Mouse (Mus musculus) testis, postnatal 14 days (tissue): ENCODE measurements at regions not wholly inside any gene's neighbourhood (a gene's known extent, or its start where the extent isn't known, plus 50 kb on each side); places are given as distances from the start of the nearest gene placed in this dataset.

Source experiments
- DNase-seq: peaks from one replicate; pipeline ENCODE4 v3.0.0; 2021; ENCODE audit warnings: low spot score

GRCm38 (mm10) chr8:126808496-126808895, 137.1 kb downstream of the Tomm20 start:
- no peak for DNase-seq

- peak; percentile 54 for DNase-seq
These were observed 138.4 kb downstream of the Tomm20 start for GRCm38 (mm10) chr8:126807171-126807768.

DNA sequence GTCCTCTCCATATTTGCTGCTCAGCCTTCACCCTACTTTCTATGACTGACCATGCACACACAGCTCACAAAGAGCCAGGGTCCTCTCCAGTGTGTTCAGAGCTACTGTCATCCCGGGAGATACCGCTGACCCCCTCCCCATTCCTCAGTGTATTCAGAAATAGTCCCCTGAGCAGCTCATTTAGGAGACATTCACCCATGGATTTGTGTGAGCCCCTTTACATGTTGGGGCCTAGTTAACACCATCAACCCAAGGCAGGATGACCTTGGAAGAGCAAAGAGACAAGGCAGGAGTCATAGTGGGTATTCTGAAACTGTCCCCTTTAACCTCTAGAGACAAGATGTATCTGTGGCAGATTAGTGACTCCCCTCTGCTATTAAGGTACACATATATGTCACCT, 139.1 kb downstream of the Tomm20 start:
- DNase-seq = no peak

DNA sequence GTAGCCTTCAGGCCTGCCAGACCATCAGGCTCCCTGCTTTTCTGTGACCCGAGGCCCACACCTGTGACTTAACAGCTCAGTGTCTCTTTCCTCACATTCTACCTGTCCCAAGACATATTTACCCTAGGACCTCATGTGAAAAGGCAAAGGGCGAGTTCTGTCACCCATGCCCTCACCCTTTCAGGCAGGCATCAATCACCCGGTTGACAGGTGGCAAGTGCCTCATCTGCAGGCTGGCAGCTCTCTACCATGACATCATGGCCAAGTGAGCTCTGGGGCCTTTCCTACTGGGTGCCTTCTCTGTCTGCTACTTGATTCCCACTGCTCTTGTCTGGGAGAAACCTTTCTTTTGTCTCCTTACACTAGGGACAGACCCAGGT, 139.5 kb downstream of the Tomm20 start:
- DNase-seq = no peak

GRCm38 (mm10) chr8:126805365-126806180, 140.1 kb downstream of the Tomm20 start:
- DNase-seq = no peak

GRCm38 (mm10) chr8:126804115-126804514, 141.5 kb downstream of the Tomm20 start:
- no peak for DNase-seq

DNA sequence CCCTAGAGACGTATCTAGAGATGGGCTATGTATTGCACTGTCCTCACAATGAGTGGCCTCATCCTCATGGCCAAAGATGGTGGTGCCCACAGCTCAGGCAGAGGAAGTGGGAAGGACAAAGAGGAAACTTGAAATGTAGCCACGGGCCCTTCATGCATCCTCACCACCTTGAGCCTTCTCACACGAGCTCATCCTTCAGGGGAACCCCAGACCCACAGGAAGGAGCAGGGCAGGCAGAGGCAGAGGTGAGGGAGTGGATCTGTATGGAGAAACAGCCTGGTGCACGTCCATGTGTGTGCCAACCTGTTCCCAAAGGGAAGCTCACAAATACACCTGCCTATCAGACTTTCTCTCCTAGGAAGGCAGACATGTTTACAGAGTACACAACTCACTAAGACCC, 143.0 kb downstream of the Tomm20 start:
- no peak for DNase-seq

GRCm38 (mm10) chr8:126800976-126801375, 144.7 kb downstream of the Tomm20 start:
- no peak for DNase-seq

GRCm38 (mm10) chr8:126797571-126798334, 147.9 kb downstream of the Tomm20 start:
- DNase-seq = no peak

GRCm38 (mm10) chr8:126793657-126794056, 152.0 kb downstream of the Tomm20 start:
- DNase-seq = no peak

DNA sequence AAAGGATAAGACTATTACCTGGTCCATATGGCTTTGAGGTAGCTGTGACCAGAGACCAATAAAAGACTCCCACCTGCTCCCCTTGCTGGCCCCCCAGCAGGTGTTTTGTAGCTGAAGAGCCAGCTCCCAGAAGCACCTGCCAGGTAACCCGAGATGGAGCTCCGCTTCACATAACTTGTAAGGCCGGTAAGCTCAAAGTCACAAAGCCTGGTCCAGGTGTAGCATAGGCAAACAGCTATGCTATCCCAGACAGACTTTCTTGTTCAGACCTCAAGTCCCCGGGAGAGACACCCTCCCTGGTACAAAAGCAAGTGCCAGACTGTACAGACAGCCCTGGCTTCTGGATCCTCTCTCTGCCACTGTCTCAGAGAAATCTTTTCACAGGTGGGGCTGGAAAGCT, 154.6 kb downstream of the Tomm20 start:
- no peak for DNase-seq

- no peak for DNase-seq
These were observed 155.4 kb downstream of the Tomm20 start for GRCm38 (mm10) chr8:126790214-126790613.

- DNase-seq = peak; percentile 69
These were observed 156.6 kb downstream of the Tomm20 start for GRCm38 (mm10) chr8:126789076-126789475.

DNA sequence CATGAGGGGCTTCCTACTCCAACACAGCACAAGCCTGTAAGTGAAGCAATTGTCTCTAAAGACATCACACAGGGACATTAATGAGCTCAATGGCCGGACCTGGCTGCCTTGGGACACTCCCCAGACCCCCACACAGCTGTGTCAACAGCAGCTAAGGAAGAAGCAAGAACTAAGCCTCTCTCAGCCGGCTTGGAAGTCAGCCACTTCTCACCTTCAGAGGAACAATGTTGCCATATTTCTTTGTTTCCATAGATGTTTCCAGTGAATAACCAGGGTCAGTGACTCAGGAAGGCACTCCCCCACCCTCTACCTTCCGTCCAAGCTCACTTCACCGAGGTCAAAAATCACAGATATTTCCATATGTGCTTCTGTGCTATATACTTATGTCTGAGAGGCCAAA, 157.0 kb downstream of the Tomm20 start:
- peak; percentile 53 for DNase-seq

DNA sequence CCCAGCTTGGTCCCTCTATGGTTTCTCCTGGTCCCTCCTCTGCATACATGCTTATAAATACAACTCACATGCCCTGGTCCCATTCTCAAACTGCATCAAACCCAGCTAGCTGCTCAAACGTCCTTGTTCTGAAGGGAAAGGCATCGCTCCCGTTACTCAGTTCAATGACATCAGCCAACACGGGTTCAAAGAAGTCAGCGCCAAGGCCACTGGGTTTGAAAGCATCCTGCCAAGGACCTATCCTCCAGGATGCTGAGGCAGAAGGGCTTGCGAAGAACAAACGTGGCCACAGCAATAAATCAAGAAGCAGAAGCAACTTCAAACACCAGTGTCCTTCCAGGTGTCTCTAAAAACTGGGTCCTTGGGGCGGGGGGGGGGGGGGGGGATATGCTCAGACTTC, 158.2 kb downstream of the Tomm20 start:
- DNase-seq = no peak

GRCm38 (mm10) chr8:126785211-126785610, 160.4 kb downstream of the Tomm20 start:
- DNase-seq = no peak

DNA sequence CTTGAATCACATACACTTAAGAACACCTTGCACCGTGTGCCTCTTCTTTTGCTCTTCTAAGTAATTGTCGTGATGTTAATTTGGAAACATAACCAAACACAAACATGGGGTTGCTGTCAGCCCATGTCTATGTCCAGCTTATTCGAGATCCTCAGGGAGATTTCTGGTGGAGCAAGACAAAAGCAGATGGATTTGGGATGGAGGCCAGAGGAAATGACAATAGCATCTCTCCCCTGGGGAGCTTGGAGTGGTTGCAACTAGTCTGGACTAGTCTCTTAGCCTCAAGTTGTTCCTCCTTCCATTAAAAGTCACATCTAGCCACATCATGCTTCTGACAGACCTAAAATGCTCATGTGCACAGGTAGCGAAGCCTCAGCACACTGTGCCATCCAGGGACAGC, 161.0 kb downstream of the Tomm20 start:
- DNase-seq = no peak

DNA sequence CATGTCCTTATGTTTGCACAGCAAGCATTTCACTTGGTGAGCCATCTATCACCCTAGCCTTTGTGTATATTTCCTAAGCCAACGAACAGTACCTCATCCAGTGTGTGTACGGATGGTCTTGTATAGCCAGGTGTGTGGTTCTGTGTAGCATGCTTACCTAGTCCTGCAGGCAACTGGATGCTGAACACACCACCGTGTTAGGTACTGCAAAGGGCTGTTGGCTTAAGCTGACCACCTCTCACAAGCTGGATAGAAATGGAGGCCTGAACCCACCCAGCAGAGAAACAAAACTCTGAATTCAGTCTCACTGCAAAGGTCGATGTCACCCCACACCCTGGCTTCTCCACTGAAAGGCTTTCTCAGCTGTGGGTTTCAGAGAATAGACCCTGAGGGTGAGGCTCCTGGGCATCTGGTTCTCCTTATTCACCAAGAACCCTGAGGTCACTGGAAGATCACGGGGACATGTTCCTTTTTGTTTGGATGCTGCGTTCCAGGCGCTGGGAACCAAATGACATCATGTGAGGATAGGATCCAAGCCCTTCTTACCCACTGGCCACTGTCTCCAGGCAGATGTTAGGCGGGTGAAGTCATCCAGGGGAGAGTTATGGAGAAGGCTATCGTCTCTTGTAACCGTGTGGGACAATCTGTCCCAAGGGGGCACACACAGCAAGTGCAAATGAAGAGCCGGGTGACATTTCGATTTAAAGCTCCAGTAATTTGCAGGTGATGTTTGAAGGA, 161.8 kb downstream of the Tomm20 start:
- DNase-seq = no peak

GRCm38 (mm10) chr8:126778673-126779072, 167.0 kb downstream of the Tomm20 start:
- no peak for DNase-seq

DNA sequence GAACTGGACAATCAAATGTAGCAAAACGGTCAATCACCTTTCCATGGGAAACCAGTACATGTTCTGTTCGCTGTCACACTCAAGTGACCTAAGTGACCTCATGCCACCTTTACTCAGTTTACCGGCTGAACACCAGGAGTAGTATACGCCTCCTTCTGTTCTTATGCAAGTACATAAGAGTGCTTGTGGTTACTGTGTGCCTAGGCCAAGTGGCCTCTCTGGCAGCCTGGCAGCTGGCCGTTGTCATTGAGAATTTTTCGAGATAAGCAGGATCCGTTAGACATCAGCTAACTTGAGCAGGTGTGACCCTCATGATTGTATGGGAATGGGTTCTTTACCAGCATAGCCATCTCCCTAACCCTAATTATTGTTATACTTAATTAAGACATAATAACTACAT, 167.5 kb downstream of the Tomm20 start:
- DNase-seq = no peak

- no peak for DNase-seq
These were observed 168.8 kb downstream of the Tomm20 start for GRCm38 (mm10) chr8:126776605-126777469.
